Mouse (Mus musculus) gastrocnemius, postnatal 36 days (tissue): ENCODE measurements around the gene Slc9a3r1. TPM values are rescaled to one million over a fixed set of nuclear protein-coding genes. Genes with fewer than 3 reads are reported as not detected.

Experiments
- DNase-seq, 2 experiments: peaks; one replicate each; pipeline ENCODE4 v3.0.0; 2022
- intact Hi-C: fragments of 180-260 bp; cut with DNase I; formaldehyde crosslinking; loops from one replicate; pipeline ENCODE4 v1.15.1; 2025
- total RNA-seq, 2 experiments: library from RNA; stranded (reverse); gene quantifications; 2 replicates each; pipeline ENCODE4 v1.2.3; 2021

Gene Slc9a3r1
- total RNA-seq, 2 experiments from 2014 or later: 2.3 to 3.1 TPM

DNA sequence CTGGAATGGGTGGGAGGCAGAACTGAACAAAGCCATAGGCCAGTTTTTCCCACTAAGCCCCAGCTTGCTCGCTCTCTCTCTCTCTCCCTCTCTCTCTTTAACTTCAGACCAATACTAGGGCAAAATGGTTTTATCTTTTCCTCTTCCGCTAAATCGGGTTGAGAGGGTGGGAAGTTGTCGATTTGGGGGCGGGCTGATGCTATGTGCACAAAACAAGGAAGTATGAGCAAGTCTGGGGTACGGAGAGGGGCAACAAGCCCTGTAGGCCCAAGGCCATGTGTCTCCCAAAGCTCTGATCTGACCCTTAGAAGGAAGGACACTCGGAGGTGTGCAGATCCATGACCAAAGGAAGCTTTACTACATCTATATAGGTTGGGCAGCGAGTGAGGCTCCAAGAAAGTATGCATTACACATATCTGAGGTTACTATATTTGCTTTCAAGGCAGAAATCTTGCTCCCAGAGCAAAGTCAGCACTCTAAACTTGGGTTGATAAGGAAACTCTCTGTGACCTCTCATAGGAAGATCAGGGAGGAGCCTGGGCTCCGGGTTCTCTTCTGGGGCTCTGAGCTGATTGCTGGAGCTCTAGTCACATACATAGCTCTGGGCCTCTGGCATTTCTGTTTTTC is 1.4 kb upstream of the Slc9a3r1 start:
- intact Hi-C loops: loop anchor here (1.0 kb wide), 1 partner anchor 21 kb away; no protein-coding TSS in a partner anchor
- no peak for DNase-seq

DNA sequence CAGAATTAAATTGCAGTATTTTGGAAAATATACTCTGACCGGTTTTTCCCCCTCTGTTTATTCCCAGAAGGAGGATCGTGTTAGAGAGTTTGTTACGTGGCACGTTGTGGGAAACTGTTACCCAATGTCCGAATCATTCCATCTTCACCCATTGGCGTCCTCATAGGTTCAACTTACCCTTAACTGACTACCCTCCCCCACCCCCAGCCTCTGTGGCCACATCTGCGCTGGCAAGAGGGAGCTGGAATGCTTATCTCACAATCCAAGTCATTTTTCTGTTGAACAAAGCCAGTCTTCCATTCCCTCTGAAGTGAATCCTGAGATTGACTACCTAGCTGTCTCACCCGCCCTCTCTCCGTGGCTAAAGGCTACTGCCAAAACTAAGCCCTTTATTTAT is 938 bp upstream of the Slc9a3r1 start:
- DNase-seq: no peak
- intact Hi-C loops: no loop called here

DNA sequence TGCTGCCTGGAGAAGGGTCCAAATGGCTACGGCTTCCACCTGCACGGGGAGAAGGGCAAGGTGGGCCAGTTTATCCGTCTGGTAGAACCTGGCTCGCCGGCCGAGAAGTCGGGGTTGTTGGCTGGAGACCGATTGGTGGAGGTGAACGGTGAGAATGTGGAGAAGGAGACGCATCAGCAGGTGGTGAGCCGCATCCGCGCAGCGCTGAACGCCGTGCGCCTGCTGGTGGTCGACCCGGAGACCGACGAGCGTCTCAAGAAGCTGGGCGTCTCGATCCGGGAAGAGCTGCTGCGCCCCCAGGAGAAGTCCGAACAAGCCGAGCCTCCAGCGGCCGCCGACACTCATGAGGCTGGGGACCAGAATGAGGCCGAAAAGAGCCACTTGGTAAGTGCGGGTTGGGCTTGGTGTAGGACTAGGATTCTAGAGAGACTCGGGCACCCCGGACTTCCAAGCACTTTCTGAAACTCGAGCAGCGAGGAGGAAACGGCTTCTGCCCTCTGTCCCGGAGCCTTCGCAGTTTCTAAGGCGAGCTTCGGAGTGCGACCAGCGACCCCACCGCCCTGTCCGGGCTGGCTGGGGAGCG is 518 bp downstream of the Slc9a3r1 start:
- intact Hi-C loops: no loop called here
- no peak for DNase-seq

DNA sequence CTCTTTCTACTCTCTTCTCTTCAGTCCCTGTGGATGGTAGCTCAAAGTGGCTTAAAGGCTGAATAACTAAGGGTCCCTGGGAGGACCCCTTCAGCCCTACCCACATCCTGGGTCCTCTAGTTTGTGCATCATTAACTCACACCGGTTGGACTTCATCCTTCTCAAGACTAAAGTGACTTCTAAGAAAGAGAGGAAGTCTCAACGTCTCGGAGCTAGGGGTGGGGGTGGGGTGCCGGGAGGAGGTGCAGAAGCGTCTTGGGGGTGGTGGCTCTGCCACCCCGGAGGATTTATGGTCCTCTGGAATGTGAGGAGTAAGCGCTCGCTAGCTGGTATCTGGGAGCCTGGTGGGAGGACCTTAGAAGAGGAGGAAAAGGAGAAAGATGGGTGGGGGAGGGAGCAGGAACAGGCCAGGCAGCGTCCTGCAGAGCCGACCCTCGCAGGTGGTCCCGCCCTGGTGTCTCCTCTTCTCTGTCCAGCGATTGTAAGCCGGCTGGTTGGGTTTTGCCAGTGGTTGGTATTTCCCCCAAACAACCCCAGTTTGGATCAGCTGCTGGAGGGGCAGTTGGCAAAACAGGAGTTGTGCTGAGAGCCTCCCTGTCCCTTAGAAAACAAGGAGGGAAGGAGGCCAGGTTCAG is 1.3 kb downstream of the Slc9a3r1 start:
- intact Hi-C loops: no loop called here
- DNase-seq: peak in 1 of 2 experiments; percentile 12

DNA sequence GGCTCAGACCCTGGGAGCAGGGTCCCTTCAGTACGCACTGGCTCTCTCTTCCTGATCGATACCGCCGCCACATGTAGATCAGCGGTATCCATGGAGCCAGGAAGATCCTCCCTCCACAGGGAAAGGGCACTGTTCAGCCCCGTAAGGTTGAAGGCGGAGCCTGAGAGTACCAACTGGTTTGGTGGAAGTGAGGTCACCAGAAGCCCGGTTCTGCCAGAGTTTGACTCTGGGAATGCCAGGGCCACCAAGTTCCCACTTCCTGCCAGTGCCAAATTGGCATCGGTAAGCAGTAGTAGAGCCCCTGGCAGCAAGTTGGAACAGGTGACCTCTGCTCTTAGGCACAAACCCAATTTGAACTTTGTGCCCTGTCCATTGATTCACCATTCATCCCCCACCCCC is 1.8 kb downstream of the Slc9a3r1 start:
- intact Hi-C loops: no loop called here
- DNase-seq: peak in 1 of 2 experiments; percentile 15

DNA sequence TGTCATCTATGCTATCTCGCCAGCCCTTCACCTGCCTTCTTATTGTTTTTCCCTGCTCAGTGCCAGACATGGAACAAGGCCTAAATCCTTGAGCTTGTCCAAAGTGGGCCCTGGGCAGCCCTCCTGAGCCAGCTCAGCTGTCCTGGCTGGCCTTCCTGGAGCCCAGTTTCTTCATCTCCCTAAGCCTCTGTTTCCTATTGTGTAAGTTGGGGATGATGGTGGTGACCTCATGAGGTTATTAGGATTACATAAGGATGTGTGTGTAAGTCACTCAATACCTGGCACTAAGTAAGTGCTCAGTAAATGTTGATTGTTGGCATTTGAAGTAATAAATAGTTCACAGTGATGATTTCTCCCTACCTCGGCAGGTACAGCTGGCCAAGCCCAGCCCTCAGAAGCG is 3.6 kb downstream of the Slc9a3r1 start:
- intact Hi-C loops: no loop called here
- no peak for DNase-seq

DNA sequence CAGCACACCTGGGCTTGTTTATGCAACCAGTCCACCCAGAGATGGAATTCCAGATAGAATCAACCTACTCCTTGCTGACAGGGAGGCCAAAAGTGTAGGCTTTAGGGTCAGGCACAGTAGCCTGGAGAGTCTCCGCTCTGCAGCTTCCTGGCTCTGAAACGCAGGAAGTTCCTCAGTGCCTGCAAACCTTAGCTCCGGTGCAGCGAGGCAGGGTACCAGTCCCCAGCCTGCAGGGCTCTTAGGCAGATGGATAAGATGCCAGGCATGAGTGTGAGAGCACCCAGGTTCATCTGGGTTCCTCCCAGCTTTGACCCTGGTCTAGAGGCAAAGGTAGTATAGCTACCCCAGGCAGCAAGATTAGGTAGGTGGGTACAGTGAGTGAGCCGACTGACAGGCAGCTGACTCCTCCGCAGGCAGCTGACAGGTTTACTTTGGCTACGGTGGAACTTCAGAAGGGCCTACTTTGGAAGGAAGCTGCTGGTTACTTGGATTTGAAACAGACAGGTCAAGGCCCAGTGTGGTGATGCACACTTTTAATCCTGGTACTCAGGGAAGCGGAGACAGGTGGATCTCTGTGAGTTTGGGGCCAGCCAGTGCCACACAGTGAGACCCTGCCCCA is 4.6 kb downstream of the Slc9a3r1 start:
- no peak for DNase-seq
- intact Hi-C loops: no loop called here

DNA sequence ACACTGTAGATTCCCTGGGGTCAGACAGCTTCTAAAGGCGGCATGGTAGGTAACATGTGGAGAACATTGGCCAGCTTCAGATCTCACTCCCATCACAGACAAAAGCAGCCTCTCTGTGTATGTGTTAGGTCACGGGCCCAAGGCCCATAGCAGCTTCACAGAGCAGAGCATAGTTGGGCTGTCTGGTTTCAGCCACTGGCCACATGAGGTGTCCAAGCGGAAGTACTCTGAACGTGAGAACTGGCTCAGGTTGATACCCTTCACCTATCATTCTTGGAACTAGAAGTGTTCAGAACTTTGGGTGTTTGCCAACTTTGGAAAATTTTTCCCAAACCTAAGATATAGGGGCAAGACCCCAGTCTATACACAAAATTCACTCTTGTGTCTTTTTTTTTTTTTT is 6.3 kb downstream of the Slc9a3r1 start:
- intact Hi-C loops: no loop called here
- DNase-seq: no peak

DNA sequence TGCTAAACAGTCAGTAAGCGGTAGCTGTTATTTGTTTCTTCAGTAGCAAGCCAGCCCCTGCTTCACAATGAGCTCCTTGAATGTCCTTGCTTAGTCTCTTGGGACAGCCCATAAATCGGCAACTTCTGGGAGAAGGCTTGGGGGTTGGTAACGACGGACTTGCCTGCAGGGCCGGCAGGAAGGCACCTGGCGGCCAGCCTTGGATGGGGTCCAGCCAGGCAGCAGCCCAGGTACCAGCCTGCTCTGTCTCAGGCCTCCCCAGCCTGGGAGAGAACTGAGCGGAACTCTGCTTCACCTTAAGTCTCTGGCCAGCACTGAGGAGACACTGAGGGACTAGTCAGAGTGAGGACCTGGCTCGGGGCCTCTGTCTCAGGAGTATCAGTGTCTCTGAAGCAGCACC is 8.0 kb downstream of the Slc9a3r1 start:
- intact Hi-C loops: no loop called here

DNA sequence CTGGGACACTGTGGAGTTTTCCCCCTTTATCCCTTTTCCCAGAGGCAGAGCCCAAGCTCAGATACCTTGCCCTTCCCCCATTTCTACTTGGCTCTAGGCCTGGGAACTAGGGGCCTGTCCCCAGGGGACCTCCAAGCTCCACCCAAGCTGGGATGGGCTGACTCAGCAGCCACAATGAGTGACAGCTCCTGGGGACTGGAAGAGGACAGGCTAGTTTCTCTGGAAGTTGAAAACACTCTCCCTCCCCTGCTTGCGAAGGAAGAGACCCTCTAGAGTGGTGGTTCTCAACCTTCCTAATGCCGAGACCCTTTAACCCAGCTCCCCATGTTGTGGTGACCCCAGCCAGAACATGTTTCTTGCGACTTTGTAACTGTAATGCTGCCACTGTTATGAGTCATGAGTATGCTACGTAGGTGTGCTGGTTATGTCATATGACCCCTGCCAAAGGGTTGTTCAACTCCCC is 9.7 kb downstream of the Slc9a3r1 start:
- intact Hi-C loops: no loop called here
- no peak for DNase-seq

More for the DNA sequence above, 8.0 kb downstream of the Slc9a3r1 start:
- no peak for DNase-seq

DNA sequence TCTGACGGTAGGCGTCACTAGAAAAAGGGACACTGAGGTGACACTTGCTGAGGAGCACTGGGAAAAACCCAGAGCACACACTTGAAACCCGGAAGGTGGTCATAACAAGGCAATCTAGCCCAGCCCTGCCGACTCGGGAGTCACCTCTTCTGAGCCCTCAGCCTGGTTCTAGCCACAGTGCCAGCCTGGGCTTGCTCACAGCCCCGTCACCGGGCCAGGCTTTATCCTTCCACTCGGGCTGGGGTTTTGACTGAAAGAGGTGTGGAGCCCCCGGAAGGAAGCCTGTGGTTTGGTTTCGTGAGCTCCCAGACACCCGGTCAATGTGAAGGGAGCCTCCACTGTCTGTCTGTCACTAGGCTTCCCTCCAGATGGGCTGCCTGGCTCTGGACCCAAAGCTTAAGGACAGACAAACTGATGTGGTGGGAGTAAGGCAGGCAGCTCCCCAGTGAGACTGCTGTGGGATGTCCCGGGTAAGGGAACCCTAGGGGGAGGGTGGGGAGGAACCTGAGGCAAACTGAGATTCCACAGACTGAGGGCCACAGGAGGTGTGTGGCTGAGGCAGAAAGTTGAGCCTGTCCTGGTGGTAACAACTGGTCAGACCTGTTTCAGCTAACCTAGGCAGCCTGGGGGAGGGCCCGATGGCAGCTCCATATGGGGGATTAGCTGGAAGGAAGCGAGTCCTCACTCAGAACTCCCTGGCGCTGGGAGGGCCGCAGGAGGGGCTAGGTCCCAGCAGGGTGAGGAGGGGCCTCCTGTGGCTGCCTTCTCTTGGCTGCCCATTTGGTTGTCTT is 10.6 kb downstream of the Slc9a3r1 start:
- intact Hi-C loops: no loop called here
- no peak for DNase-seq

DNA sequence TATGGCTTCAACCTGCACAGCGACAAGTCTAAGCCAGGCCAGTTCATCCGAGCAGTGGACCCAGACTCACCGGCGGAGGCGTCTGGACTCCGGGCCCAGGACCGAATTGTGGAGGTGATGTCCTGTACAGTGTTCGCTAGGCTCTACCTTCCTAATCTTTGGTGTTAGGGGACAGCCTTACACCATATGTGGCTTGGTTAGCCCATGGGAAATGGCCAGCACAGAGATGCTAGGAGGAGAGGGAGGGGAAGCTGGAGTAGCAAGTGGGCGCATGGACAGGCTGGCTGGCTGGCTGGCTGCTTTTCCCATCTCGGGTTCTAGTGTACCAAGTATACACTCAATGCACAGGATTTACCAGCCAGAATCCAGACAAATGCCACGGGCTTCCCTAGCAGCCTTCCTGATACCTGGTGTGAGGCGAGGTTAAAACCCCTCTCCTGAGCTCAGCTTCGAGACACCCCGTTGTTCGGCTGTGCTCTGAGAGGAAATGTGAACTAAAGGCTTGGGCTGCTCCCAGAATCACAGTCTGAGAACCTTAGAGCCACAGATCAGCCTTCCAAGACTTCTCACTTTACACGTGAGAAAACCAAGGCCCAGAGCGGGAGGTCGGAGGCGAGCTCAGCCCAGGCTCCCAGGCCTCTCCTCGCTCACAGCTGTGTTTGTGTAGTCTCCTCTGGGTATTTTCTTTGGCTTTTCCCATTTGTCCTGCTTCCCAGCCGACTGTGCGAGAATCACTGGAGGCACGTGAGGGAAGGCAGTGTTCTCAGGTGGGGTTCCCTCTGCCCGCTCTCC is 13.5 kb downstream of the Slc9a3r1 start:
- DNase-seq: no peak
- intact Hi-C loops: no loop called here

DNA sequence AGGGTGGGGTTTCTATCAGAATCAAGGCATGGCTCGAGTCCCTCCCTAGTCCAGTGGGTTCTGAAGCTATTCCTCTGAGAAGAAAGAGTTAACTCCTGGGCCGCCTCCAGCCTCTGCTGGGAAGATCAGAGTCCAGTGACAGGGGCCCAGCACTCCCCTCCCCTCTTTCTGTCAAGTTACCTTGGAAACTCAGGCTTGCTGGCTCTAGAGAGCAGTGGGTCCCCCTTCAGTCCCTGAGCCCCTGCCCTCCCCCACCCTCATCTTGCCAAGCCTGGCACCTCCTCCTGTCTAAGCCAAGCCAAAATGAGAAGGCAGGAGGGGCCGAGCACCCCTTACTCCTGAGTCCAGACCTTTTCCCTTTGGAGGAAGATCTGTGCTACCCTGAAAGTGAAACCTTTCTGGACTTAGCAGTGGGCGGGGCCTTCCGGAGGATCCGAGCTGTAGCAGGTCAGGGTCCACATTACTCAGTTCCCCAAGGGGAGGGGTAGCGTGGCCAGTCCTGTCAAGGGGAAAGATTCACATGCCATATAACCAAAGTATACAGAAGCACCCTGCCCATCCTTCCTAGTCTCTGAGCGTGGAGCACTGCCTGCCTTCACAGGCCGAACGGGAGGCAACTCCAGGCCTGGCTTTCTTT is 14.5 kb downstream of the Slc9a3r1 start:
- no peak for DNase-seq
- intact Hi-C loops: no loop called here

DNA sequence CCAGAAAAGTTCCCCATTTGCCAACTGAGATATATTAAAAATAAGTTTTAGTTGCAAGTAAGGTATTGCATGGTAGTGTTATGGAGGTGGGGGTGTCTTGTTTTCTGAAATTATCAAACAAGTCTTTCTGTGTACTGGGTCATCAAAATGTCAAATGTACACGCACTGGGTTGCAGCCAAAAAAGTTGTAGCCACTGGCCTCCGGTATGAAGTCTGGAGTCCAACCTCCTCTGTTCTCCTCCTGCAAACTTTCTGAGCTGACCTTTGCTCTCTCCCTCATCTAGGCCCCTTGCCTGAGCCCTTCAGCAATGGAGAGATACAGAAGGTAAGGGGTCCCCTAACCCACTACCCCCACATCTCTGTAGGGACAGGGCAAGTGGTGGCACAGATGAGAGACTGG is 15.6 kb downstream of the Slc9a3r1 start:
- DNase-seq: no peak

DNA sequence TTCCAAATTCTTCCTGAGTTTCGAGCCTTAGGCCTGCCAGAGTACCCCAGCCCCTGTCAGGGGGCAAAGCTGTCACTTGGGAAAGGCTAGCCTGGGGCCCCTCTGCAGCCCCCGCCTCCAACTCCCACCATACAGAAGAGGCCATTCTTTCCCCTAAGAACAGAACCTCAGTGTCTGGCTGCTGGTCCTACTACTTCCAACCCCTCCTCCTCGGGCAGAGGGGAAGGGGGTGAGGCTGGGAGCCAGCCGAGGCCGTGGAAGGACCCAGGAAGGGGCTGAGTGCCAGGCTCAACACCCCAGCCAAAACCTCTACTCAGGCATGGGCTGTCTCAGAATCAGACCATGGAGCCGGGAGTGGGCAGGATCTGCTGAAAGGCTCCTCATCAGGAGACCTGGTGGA is 16.1 kb downstream of the Slc9a3r1 start:
- DNase-seq: no peak
- intact Hi-C loops: no loop called here

More for the DNA sequence above, 15.6 kb downstream of the Slc9a3r1 start:
- intact Hi-C loops: no loop called here

DNA sequence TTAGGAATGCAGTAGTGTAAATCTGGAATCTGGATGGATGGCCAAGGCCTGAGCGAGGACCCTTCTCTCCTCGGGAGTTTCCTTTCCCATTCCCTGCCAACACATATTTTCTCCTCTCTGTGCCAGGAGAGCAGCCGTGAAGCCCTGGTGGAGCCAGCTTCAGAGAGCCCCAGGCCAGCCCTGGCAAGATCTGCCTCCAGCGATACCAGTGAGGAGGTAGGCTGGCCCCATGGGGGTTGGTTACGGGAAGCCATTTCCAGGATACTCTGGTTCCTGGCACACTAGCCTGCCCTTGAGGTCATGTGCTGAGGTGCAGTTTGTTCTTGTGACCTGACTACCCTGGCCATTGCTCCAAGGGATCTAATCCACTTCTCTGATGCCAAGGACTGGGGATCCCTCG is 16.7 kb downstream of the Slc9a3r1 start:
- intact Hi-C loops: no loop called here
- no peak for DNase-seq

DNA sequence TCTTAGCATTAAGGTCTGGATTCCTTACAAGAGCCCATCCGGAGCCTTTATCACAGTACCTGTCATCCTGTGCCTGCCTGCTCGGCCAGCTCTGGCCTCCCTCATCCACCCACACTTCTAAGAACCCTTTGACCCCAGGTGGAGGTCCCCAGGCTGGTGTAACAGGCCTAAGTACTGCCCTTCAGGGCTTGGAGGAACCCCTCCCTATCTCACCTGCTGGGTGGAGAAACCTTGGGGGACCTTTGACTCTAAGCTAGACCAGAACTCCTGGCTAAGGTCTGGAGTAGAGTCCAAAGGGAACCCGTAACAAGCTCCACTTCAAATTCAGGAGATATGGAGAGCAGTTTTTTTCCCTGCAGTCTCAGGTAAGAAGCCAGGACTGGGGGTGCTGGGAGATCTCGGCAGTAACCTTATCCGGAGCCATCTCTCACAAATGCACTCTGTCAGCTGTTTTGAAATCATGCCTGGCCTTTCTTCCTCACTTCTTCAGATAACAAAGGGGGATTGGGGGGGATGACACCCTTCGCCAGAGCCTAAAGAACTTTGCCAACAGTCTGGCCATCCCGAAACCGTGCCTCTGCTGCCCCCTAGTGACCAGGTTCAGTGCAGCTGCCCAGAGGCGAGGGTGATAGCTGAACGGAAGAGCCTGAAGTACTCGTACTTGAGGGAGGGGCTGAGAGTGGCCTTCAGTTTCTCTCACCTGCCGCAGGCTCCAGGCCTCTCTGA is 18.9 kb downstream of the Slc9a3r1 start:
- intact Hi-C loops: loop anchor here (1.0 kb wide), 1 partner anchor 21 kb away; no protein-coding TSS in a partner anchor
- peak; percentile 75 to 77 for DNase-seq

DNA sequence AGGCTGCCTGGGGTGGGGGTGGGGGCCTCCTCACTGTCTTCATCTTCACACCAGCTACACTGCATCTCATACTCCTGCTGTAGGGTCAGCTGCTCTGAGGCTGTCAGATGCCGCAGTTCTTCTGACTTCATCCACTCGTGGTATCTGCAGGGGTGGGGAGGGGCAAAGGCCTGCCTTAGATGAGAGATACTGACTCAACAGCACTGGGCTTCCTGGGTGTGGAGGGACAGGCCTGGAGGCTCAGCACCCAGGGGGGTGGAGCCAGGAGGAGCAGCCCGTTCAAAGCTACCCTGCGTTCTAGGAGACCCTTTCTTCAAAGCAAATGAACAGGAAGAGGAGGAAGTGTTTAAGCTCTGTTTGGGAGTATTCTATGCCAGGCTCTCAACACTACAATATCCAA is 21.8 kb downstream of the Slc9a3r1 start:
- intact Hi-C loops: no loop called here
- no peak for DNase-seq

DNA sequence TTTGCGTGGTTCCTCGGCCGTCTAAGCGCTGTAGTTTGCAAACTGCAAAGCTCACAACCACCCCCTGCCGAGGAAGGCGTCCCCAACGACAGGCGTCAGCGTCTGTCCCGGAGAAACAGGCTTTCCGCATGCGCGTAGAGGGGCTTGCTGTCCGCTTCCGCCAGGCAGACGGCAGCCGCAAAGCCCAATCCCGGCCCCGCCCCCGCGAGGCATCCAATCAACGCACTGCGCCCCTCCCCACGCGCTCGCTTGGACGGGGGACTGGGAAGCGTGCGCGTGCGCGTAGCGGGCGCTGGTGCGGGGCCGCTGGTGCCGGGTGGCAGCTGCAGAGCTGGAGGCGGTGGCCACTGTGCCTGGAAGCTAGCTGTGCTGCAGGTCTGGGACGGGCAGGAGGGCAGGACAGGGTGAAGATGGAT is 24.1 kb downstream of the Slc9a3r1 start, which contains the start of gene Tmem104:
TSS of gene Tmem104 (plus strand) at position 264 of the 416 bp plus-strand sequence.
- intact Hi-C loops: no loop called here

More for the DNA sequence above, 24.1 kb downstream of the Slc9a3r1 start, which contains the start of gene Tmem104:
- peak; percentile 97 to 100 for DNase-seq
